21 mouse cellular contexts compared by ENCODE assay signal in genomic region chr15:64542908-64543307, GRCm38 (mm10).
DNase-seq lines count a peak whose midpoint lies in the region; ATAC-seq and TF ChIP-seq lines count a peak whose summit lies in the region.
"Had no signal": no experiment of that assay in that cellular context is flagged by ENCODE, and none has a peak within 500 bp of the region (broad histone marks: within the 10 kb centered on the region; RNA-seq: fewer than 3 reads in every experiment).

No protein-coding gene starts in this region.

- H3K4me3 ChIP-seq in left cerebral cortex, adult 2 months, result no peak overlapping the region
- H3K4me3 ChIP-seq in neural tube, embryonic 15.5 days (replicated peaks), result no peak overlapping the region
- H3K4me3 ChIP-seq in hindbrain, embryonic 14.5 days (replicated peaks; ENCODE audit: low read length), result no peak overlapping the region
- no peak overlapping the region for H3K4me3 ChIP-seq in kidney, embryonic 15.5 days (replicated peaks)
- H3K4me3 ChIP-seq: embryonic facial prominence, embryonic 12.5 days; embryonic facial prominence, embryonic 15.5 days; erythroblast, embryonic 14.5 days; forebrain, embryonic 12.5 days; heart, embryonic 10.5 days; heart, embryonic 13.5 days; hindbrain, embryonic 15.5 days had no signal

- no peak for TF ChIP-seq CTCF in left cerebral cortex, adult 2 months (IDR thresholded peaks at IDR 0.05)

- 62% methylated on average over 1 of the region's 1 CpGs for WGBS in neural tube, embryonic 15.5 days
- WGBS in hindbrain, embryonic 14.5 days, result 74% methylated on average over 1 of the region's 1 CpGs
- 84% methylated on average over 1 of the region's 1 CpGs for WGBS in kidney, embryonic 15.5 days

- intact Hi-C loops in left cerebral cortex, adult 2 months (cut with DNase I), result loop anchor here (5.0 kb wide), 1 partner anchor 96 kb away; no protein-coding TSS in a partner anchor

- no peaks in the 10 kb centered on the region for H3K27me3 ChIP-seq in neural tube, embryonic 15.5 days (replicated peaks)
- no peaks in the 10 kb centered on the region for H3K27me3 ChIP-seq in hindbrain, embryonic 14.5 days (ENCODE audit: control insufficient read depth, insufficient read depth, low read length)
- no peaks in the 10 kb centered on the region for H3K27me3 ChIP-seq in kidney, embryonic 15.5 days
- H3K27me3 ChIP-seq: embryonic facial prominence, embryonic 12.5 days; embryonic facial prominence, embryonic 15.5 days; forebrain, embryonic 12.5 days; heart, embryonic 13.5 days; hindbrain, embryonic 15.5 days had no signal

- no peaks in the 10 kb centered on the region for H3K9me3 ChIP-seq in neural tube, embryonic 15.5 days (replicated peaks)
- H3K9me3 ChIP-seq in hindbrain, embryonic 14.5 days (ENCODE audit: control insufficient read depth, low read length), result no peaks in the 10 kb centered on the region
- no peaks in the 10 kb centered on the region for H3K9me3 ChIP-seq in kidney, embryonic 15.5 days (replicated peaks)
- H3K9me3 ChIP-seq: embryonic facial prominence, embryonic 12.5 days; embryonic facial prominence, embryonic 15.5 days; forebrain, embryonic 12.5 days; heart, embryonic 10.5 days; heart, embryonic 13.5 days; hindbrain, embryonic 15.5 days had no signal

- H3K9ac ChIP-seq in neural tube, embryonic 15.5 days (replicated peaks), result no peak overlapping the region
- no peak overlapping the region for H3K9ac ChIP-seq in hindbrain, embryonic 14.5 days
- H3K9ac ChIP-seq in kidney, embryonic 15.5 days, result no peak overlapping the region
- H3K9ac ChIP-seq: embryonic facial prominence, embryonic 12.5 days; embryonic facial prominence, embryonic 15.5 days; forebrain, embryonic 12.5 days; heart, embryonic 13.5 days; hindbrain, embryonic 15.5 days had no signal

- H3K27ac ChIP-seq in left cerebral cortex, adult 2 months, result 0 out of 2 replicates have a peak overlapping the region, but pooled peaks have one; percentile 32
- H3K27ac ChIP-seq in neural tube, embryonic 15.5 days (replicated peaks), result no peak overlapping the region
- H3K27ac ChIP-seq in hindbrain, embryonic 14.5 days, result no peak overlapping the region
- H3K27ac ChIP-seq in kidney, embryonic 15.5 days, result no peak overlapping the region
- H3K27ac ChIP-seq: embryonic facial prominence, embryonic 12.5 days; embryonic facial prominence, embryonic 15.5 days; forebrain, embryonic 12.5 days; heart, embryonic 10.5 days; heart, embryonic 13.5 days; hindbrain, embryonic 15.5 days had no signal

- H3K36me3 ChIP-seq in neural tube, embryonic 15.5 days, result no peaks in the 10 kb centered on the region
- H3K36me3 ChIP-seq in hindbrain, embryonic 14.5 days (replicated peaks; ENCODE audit: control insufficient read depth, insufficient read depth), result no peaks in the 10 kb centered on the region
- H3K36me3 ChIP-seq in kidney, embryonic 15.5 days, result no peaks in the 10 kb centered on the region
- H3K36me3 ChIP-seq: embryonic facial prominence, embryonic 12.5 days; embryonic facial prominence, embryonic 15.5 days; forebrain, embryonic 12.5 days; heart, embryonic 10.5 days; heart, embryonic 13.5 days; hindbrain, embryonic 15.5 days had no signal

- H3K4me1 ChIP-seq in neural tube, embryonic 15.5 days, result peaks cover 15% of the 10 kb centered on the region; the same call in 1 of the 2 replicates
- peaks cover 9% of the 10 kb centered on the region; the same call in 1 of the 2 replicates for H3K4me1 ChIP-seq in hindbrain, embryonic 14.5 days (replicated peaks; ENCODE audit: control insufficient read depth, insufficient read depth, low read length)
- no peaks in the 10 kb centered on the region for H3K4me1 ChIP-seq in kidney, embryonic 15.5 days
- H3K4me1 ChIP-seq: embryonic facial prominence, embryonic 12.5 days; embryonic facial prominence, embryonic 15.5 days; forebrain, embryonic 12.5 days; heart, embryonic 10.5 days had no signal

- DNase-seq in frontal cortex, postnatal 25 days (ENCODE audit: low spot score in 2 of 2), result no peak
- DNase-seq in left cerebral cortex, adult 2 months (ENCODE audit: extremely low spot score in 1 of 2, low spot score in 2 of 2), result no peak
- DNase-seq in left cerebral cortex, adult 11 months (ENCODE audit: low spot score), result no peak
- peak; percentile 16 for DNase-seq in mesoderm, embryonic 11.5 days (ENCODE audit: low read depth, low spot score)
- DNase-seq in hindbrain, embryonic 14.5 days (ENCODE audit: low spot score), result no peak
- DNase-seq: cerebellum, adult 11 months; cerebellum, adult 2 months; cerebellum, adult 9-11 months; cerebellum, postnatal 25 days had no signal

- peak; percentile 27 for ATAC-seq in frontal cortex, adult (ENCODE audit: low TSS enrichment)
- peak; percentile 53; the same call in 1 of the 2 replicates for ATAC-seq in neural tube, embryonic 15.5 days (ENCODE audit: low FRiP score)
- no peak for ATAC-seq in hindbrain, embryonic 14.5 days (ENCODE audit: low FRiP score)
- no peak for ATAC-seq in kidney, embryonic 15.5 days (replicated peaks; ENCODE audit: low FRiP score)
- ATAC-seq: activated CD4-positive, CD25-positive, alpha-beta regulatory T cell, adult 4 months; forebrain, embryonic 16.5 days had no signal

- H3K4me2 ChIP-seq in neural tube, embryonic 15.5 days, result no peak overlapping the region
- no peak overlapping the region for H3K4me2 ChIP-seq in hindbrain, embryonic 14.5 days (replicated peaks)
- H3K4me2 ChIP-seq in kidney, embryonic 15.5 days, result no peak overlapping the region
- H3K4me2 ChIP-seq: embryonic facial prominence, embryonic 12.5 days; embryonic facial prominence, embryonic 15.5 days; forebrain, embryonic 12.5 days; heart, embryonic 13.5 days; hindbrain, embryonic 15.5 days had no signal

Comparison
In these comparisons a context has a peak if more than half of its experiments do, and no peak if none do; other contexts are left out.
1. ATAC-seq: peak in frontal cortex, adult (single experiment) and neural tube, embryonic 15.5 days (single experiment); none in hindbrain, embryonic 14.5 days (single experiment) and kidney, embryonic 15.5 days (single experiment).